Mouse (Mus musculus) G1E (cell line): Measurements from ENCODE around the gene Akap7.

ENCODE experiments used
- CTCF ChIP-seq: IDR thresholded peaks from 2 replicates; pipeline ENCODE4 v1.5.1; 2012; ENCODE audit warnings: low read depth, low read length, inconsistent platforms, mixed read lengths
- GATA1 ChIP-seq: IDR thresholded peaks from 2 replicates; pipeline ENCODE4 v1.6.1; 2012; ENCODE audit warnings: borderline replicate concordance, low read length, inconsistent platforms, mixed read lengths
- POLR2AphosphoS5 ChIP-seq: IDR thresholded peaks from 2 replicates; pipeline ENCODE4 v1.6.1; 2012; ENCODE audit warnings: low read depth, low read length, inconsistent platforms; ENCODE audit not compliant: insufficient replicate concordance
- TAL1 ChIP-seq: conservative IDR thresholded peaks from 2 replicates; pipeline ENCODE4 v1.6.1; 2012; ENCODE audit warnings: low read depth, low read length, inconsistent platforms, mixed read lengths

DNA sequence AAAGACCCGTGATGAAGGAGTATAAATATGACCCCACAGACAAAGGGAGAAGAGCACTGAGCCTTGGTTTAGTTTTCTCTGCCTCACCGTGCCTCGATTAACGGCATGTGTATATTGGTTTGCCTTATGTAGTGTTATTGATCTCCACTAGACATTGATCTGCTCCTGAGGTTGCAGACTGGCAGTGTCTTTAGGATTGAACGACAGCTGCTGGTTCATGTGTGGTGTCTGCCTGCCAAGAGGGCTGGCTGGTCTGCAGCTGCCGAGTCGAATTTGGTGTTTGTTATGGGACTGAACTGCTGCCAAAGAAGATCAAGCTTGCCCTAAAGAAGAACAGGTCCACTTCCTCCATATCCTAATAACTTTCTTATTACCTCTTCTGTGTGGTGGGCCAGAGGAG is 46.7 kb upstream of the Akap7 start:
- no peak for TF ChIP-seq GATA1
- TF ChIP-seq CTCF = no peak
- no peak for TF ChIP-seq TAL1
- no peak for TF ChIP-seq POLR2AphosphoS5
